Mouse (Mus musculus): Measurements from ENCODE around the gene Ttc24. TPM values are rescaled to one million over a fixed set of nuclear protein-coding genes. Genes with fewer than 3 reads are reported as not detected.
A peak's percentile ranks its signal among the peaks of the same experiment; 100 is the strongest.

Ttc24 gene
- polyA plus RNA-seq, 1 experiment from 2014 or later, result not detected

GRCm38 (mm10) chr3:88026823-88027222, 51.3 kb downstream of the Ttc24 start:
- 70% methylated on average over 7 of the region's 7 CpGs for WGBS
- H3K27me3 ChIP-seq (ENCODE audit: poor library complexity, severe bottlenecking), result peaks cover 88% of the 10 kb centered on the region
- H3K36me3 ChIP-seq (replicated peaks), result no peaks in the 10 kb centered on the region
- DNase-seq (ENCODE audit: extremely low spot score, low spot score), result no peak
- peaks cover 8% of the 10 kb centered on the region; the same call in 1 of the 2 replicates for H3K9me3 ChIP-seq
- peaks cover 37% of the 10 kb centered on the region for H3K4me1 ChIP-seq
- H3K27ac ChIP-seq, result no peak overlapping the region
- no peak overlapping the region for H3K4me3 ChIP-seq

- H3K27me3 ChIP-seq (ENCODE audit: poor library complexity, severe bottlenecking), result peaks cover 86% of the 10 kb centered on the region
- H3K36me3 ChIP-seq (replicated peaks), result no peaks in the 10 kb centered on the region
- H3K27ac ChIP-seq, result peak overlapping the region; percentile 42; the same call in 1 of the 2 replicates
- H3K9me3 ChIP-seq, result peaks cover 7% of the 10 kb centered on the region; the same call in 1 of the 2 replicates
- DNase-seq (ENCODE audit: extremely low spot score, low spot score), result no peak
- under 1% methylated on average over 81 of the region's 81 CpGs for WGBS
- peaks cover 23% of the 10 kb centered on the region for H3K4me1 ChIP-seq
- peak overlapping the region; percentile 69 for H3K4me3 ChIP-seq
These were observed 54.7 kb downstream of the Ttc24 start for GRCm38 (mm10) chr3:88023192-88024074.

- WGBS, result under 1% methylated on average over 66 of the region's 66 CpGs
- Histone ChIP-seq H3K4me1 (peaks cover 23% of the 10 kb centered on the region), H3K27me3 (ENCODE audit: poor library complexity, severe bottlenecking) (peaks cover 85% of the 10 kb centered on the region), H3K4me3 (peak overlapping the region; percentile 69), H3K9me3 (no peaks in the 10 kb centered on the region), H3K36me3 (replicated peaks) (no peaks in the 10 kb centered on the region), H3K27ac (peak overlapping the region; percentile 42; the same call in 1 of the 2 replicates)
- DNase-seq (ENCODE audit: extremely low spot score, low spot score), result peak; percentile 90
These were observed 55.5 kb downstream of the Ttc24 start for GRCm38 (mm10) chr3:88022322-88023191.

Other genes starting within 250 kb of the Ttc24 start
- gene Sh2d2a, start 231.5 kb downstream of the Ttc24 start, polyA plus RNA-seq (2016; fragmentation: Nextera tagmentation; extraction: Ambion mirVana), result 0.09 and 0.10 TPM in 2 replicates
- 16.9 and 17.3 TPM in 2 replicates for gene Prcc, start 192.7 kb downstream of the Ttc24 start, polyA plus RNA-seq (2016; fragmentation: Nextera tagmentation; extraction: Ambion mirVana)
- 199 and 219 TPM in 2 replicates for gene Hdgf, start 172.0 kb downstream of the Ttc24 start, polyA plus RNA-seq (2016; fragmentation: Nextera tagmentation; extraction: Ambion mirVana)
- gene Mrpl24, start 158.8 kb downstream of the Ttc24 start, polyA plus RNA-seq (2016; fragmentation: Nextera tagmentation; extraction: Ambion mirVana), result 71.4 and 74.8 TPM in 2 replicates
- gene Isg20l2, start 148.0 kb downstream of the Ttc24 start, polyA plus RNA-seq (2016; fragmentation: Nextera tagmentation; extraction: Ambion mirVana), result 87.7 and 88.3 TPM in 2 replicates
- gene Rrnad1, start 147.6 kb downstream of the Ttc24 start, polyA plus RNA-seq (2016; fragmentation: Nextera tagmentation; extraction: Ambion mirVana), result 19.1 and 22.8 TPM in 2 replicates
- 834 and 866 TPM in 2 replicates for gene Crabp2, start 129.6 kb downstream of the Ttc24 start, polyA plus RNA-seq (2016; fragmentation: Nextera tagmentation; extraction: Ambion mirVana)
- 81.2 and 86.9 TPM in 2 replicates for gene Nes, start 107.2 kb downstream of the Ttc24 start, polyA plus RNA-seq (2016; fragmentation: Nextera tagmentation; extraction: Ambion mirVana)
- gene Bcan, start 78.1 kb downstream of the Ttc24 start, polyA plus RNA-seq (2016; fragmentation: Nextera tagmentation; extraction: Ambion mirVana), result 0.17 TPM in 2 replicates
- not detected in 2 replicates for gene Hapln2, start 50.7 kb downstream of the Ttc24 start, polyA plus RNA-seq (2016; fragmentation: Nextera tagmentation; extraction: Ambion mirVana)
- gene Gpatch4, start 35.2 kb downstream of the Ttc24 start, polyA plus RNA-seq (2016; fragmentation: Nextera tagmentation; extraction: Ambion mirVana), result 52.4 and 54.5 TPM in 2 replicates
- gene Naxe, start 19.8 kb downstream of the Ttc24 start, polyA plus RNA-seq (2016; fragmentation: Nextera tagmentation; extraction: Ambion mirVana), result 125 and 134 TPM in 2 replicates
- gene Iqgap3, start 3.7 kb upstream of the Ttc24 start, polyA plus RNA-seq (2016; fragmentation: Nextera tagmentation; extraction: Ambion mirVana), result 30.3 and 30.4 TPM in 2 replicates
- gene Mef2d, start 64.1 kb upstream of the Ttc24 start, polyA plus RNA-seq (2016; fragmentation: Nextera tagmentation; extraction: Ambion mirVana), result 9.4 and 11.1 TPM in 2 replicates
- 0.37 and 0.38 TPM in 2 replicates for gene Rhbg, start 176.4 kb upstream of the Ttc24 start, polyA plus RNA-seq (2016; fragmentation: Nextera tagmentation; extraction: Ambion mirVana)
- gene Gm38392, start 208.9 kb upstream of the Ttc24 start, polyA plus RNA-seq (2016; fragmentation: Nextera tagmentation; extraction: Ambion mirVana), result 0.14 TPM in 1 of 2 replicates, not detected in the other
- gene Tsacc, start 218.7 kb upstream of the Ttc24 start, polyA plus RNA-seq (2016; fragmentation: Nextera tagmentation; extraction: Ambion mirVana), result 14.3 TPM in 2 replicates
- gene Cct3, start 218.8 kb upstream of the Ttc24 start, polyA plus RNA-seq (2016; fragmentation: Nextera tagmentation; extraction: Ambion mirVana), result 874 and 908 TPM in 2 replicates
- 114 and 124 TPM in 2 replicates for gene Glmp, start 246.7 kb upstream of the Ttc24 start, polyA plus RNA-seq (2016; fragmentation: Nextera tagmentation; extraction: Ambion mirVana)

Measured in forebrain, embryonic 10.5 days (tissue).